Mouse (Mus musculus): Measurements from ENCODE around the gene 1110008L16Rik. TPM values are rescaled to one million over a fixed set of nuclear protein-coding genes. Genes with fewer than 3 reads are reported as not detected.
"Not testable (repeated sequence)": the region's sequence is repeated elsewhere in the genome, so short reads cannot be mapped to it uniquely, and the experiment has no call there.

1110008L16Rik gene
- total RNA-seq, 2 experiments from 2014 or later: 7.2 to 7.4 TPM

GRCm38 (mm10) chr12:55333662-55334061, 34.3 kb downstream of the 1110008L16Rik start:
- DNase-seq (ENCODE audit: low spot score in 2 of 2): no peak

- DNase-seq (ENCODE audit: low spot score in 2 of 2): not testable (repeated sequence)
Measured at GRCm38 (mm10) chr12:55338490-55338889, 39.1 kb downstream of the 1110008L16Rik start.

GRCm38 (mm10) chr12:55343045-55343444, 43.7 kb downstream of the 1110008L16Rik start:
- DNase-seq (ENCODE audit: low spot score in 2 of 2): not testable (repeated sequence)

GRCm38 (mm10) chr12:55343998-55344397, 44.6 kb downstream of the 1110008L16Rik start:
- DNase-seq (ENCODE audit: low spot score in 2 of 2): no peak

- no peak for DNase-seq (ENCODE audit: low spot score in 2 of 2)
Measured at GRCm38 (mm10) chr12:55344583-55344982, 45.2 kb downstream of the 1110008L16Rik start.

GRCm38 (mm10) chr12:55353423-55353822, 54.0 kb downstream of the 1110008L16Rik start:
- no peak for DNase-seq (ENCODE audit: low spot score in 2 of 2)

GRCm38 (mm10) chr12:55354904-55355303, 55.5 kb downstream of the 1110008L16Rik start:
- DNase-seq (ENCODE audit: low spot score in 2 of 2): peak; percentile 26 to 28

GRCm38 (mm10) chr12:55357303-55357702, 57.9 kb downstream of the 1110008L16Rik start:
- DNase-seq (ENCODE audit: low spot score in 2 of 2): no peak

GRCm38 (mm10) chr12:55360929-55361328, 61.6 kb downstream of the 1110008L16Rik start:
- DNase-seq (ENCODE audit: low spot score in 2 of 2): no peak

- no peak for DNase-seq (ENCODE audit: low spot score in 2 of 2)
Measured at GRCm38 (mm10) chr12:55365083-55365482, 65.7 kb downstream of the 1110008L16Rik start.

GRCm38 (mm10) chr12:55372424-55373055, 73.2 kb downstream of the 1110008L16Rik start:
- DNase-seq (ENCODE audit: low spot score in 2 of 2): no peak

- DNase-seq (ENCODE audit: low spot score in 2 of 2): no peak
Measured at GRCm38 (mm10) chr12:55376956-55377609, 77.7 kb downstream of the 1110008L16Rik start.

- no peak for DNase-seq (ENCODE audit: low spot score in 2 of 2)
Measured at GRCm38 (mm10) chr12:55377610-55377980, 78.2 kb downstream of the 1110008L16Rik start.

- DNase-seq (ENCODE audit: low spot score in 2 of 2): no peak
Measured at GRCm38 (mm10) chr12:55384023-55384749, 84.8 kb downstream of the 1110008L16Rik start, which contains the start of gene Psma6. Gene Psma6, plus strand, starts transcription at chr12:55384222.

GRCm38 (mm10) chr12:55384826-55385225, 85.4 kb downstream of the 1110008L16Rik start:
- no peak for DNase-seq (ENCODE audit: low spot score in 2 of 2)

GRCm38 (mm10) chr12:55385931-55386330, 86.6 kb downstream of the 1110008L16Rik start:
- no peak for DNase-seq (ENCODE audit: low spot score in 2 of 2)

GRCm38 (mm10) chr12:55386456-55386855, 87.1 kb downstream of the 1110008L16Rik start:
- no peak for DNase-seq (ENCODE audit: low spot score in 2 of 2)

- DNase-seq (ENCODE audit: low spot score in 2 of 2): no peak
Measured at GRCm38 (mm10) chr12:55387083-55387787, 87.9 kb downstream of the 1110008L16Rik start.

GRCm38 (mm10) chr12:55387788-55388465, 88.5 kb downstream of the 1110008L16Rik start:
- DNase-seq (ENCODE audit: low spot score in 2 of 2): no peak

- peak; percentile 24 to 25 for DNase-seq (ENCODE audit: low spot score in 2 of 2)
Measured at GRCm38 (mm10) chr12:55388478-55388877, 89.1 kb downstream of the 1110008L16Rik start.

All from left cerebral cortex, adult 18-20 months (tissue).